Mouse (Mus musculus) brain, adult 2 months (tissue): Measurements from ENCODE around the gene Zfp14.

Source experiments
- DNase-seq: peaks from one replicate; pipeline ENCODE4 v3.0.0; 2011; ENCODE audit warnings: low read depth, low spot score

Zfp14 gene

GRCm38 (mm10) chr7:30028572-30028971, 22.6 kb downstream of the Zfp14 start:
- no peak for DNase-seq

- DNase-seq: no peak
Observed at GRCm38 (mm10) chr7:30027331-30027730, 23.8 kb downstream of the Zfp14 start.

GRCm38 (mm10) chr7:30025358-30025757, 25.8 kb downstream of the Zfp14 start:
- no peak for DNase-seq

- DNase-seq: no peak
Observed at GRCm38 (mm10) chr7:30023800-30024199, 27.4 kb downstream of the Zfp14 start.

GRCm38 (mm10) chr7:30023324-30023723, 27.9 kb downstream of the Zfp14 start:
- no peak for DNase-seq

- no peak for DNase-seq
Observed at GRCm38 (mm10) chr7:30019543-30019942, 31.6 kb downstream of the Zfp14 start.

GRCm38 (mm10) chr7:30017226-30017625, 34.0 kb downstream of the Zfp14 start:
- peak; percentile 55 for DNase-seq

GRCm38 (mm10) chr7:30012956-30013363, 38.2 kb downstream of the Zfp14 start:
- DNase-seq: peak; percentile 85

- peak; percentile 29 for DNase-seq
Observed at GRCm38 (mm10) chr7:30010551-30011195, 40.5 kb downstream of the Zfp14 start.

- DNase-seq: peak; percentile 79
Observed at GRCm38 (mm10) chr7:30009321-30010085, 41.7 kb downstream of the Zfp14 start.

GRCm38 (mm10) chr7:30008020-30008690, 43.0 kb downstream of the Zfp14 start:
- no peak for DNase-seq

GRCm38 (mm10) chr7:30007601-30008000, 43.6 kb downstream of the Zfp14 start:
- peak; percentile 53 for DNase-seq

GRCm38 (mm10) chr7:30000601-30001000, 50.6 kb downstream of the Zfp14 start:
- DNase-seq: no peak

- no peak for DNase-seq
Observed at GRCm38 (mm10) chr7:29995134-29995533, 56.0 kb downstream of the Zfp14 start.

GRCm38 (mm10) chr7:29993340-29993739, 57.8 kb downstream of the Zfp14 start:
- no peak for DNase-seq

- no peak for DNase-seq
Observed at GRCm38 (mm10) chr7:29992698-29993097, 58.5 kb downstream of the Zfp14 start.

GRCm38 (mm10) chr7:29989031-29989430, 62.1 kb downstream of the Zfp14 start:
- DNase-seq: no peak

- no peak for DNase-seq
Observed at GRCm38 (mm10) chr7:29987551-29987950, 63.6 kb downstream of the Zfp14 start.
